Mouse (Mus musculus) ES-E14 (cell line): ENCODE results near the gene Exph5.

ENCODE experiments used
- CHD2 ChIP-seq: IDR thresholded peaks from 2 replicates; pipeline ENCODE4 v1.6.1; 2014; ENCODE audit warnings: mild to moderate bottlenecking, low read depth, low read length, inconsistent platforms
- MAFK ChIP-seq: IDR thresholded peaks from 2 replicates; pipeline ENCODE4 v1.6.1; 2014; ENCODE audit warnings: mild to moderate bottlenecking, low read depth, low read length, inconsistent platforms; ENCODE audit not compliant: insufficient read depth
- ZC3H11A ChIP-seq: IDR thresholded peaks from 2 replicates; pipeline ENCODE4 v1.6.1; 2012; ENCODE audit warnings: low read depth, mild to moderate bottlenecking, inconsistent platforms, low read length, borderline replicate concordance
- ZNF384 ChIP-seq: IDR thresholded peaks from 2 replicates; pipeline ENCODE4 v1.6.1; 2012; ENCODE audit warnings: low read depth, low read length, inconsistent platforms

GRCm38 (mm10) chr9:53402991-53403390 lies 101.5 kb downstream of the Exph5 start:
- TF ChIP-seq CHD2 (no peak), ZNF384 (no peak), ZC3H11A (no peak), MAFK (no peak)
